Mouse (Mus musculus): ENCODE measurements around the gene Os9. TPM values are rescaled to one million over a fixed set of nuclear protein-coding genes. Genes with fewer than 3 reads are reported as not detected.
"Not testable (repeated sequence)": the region's sequence is repeated elsewhere in the genome, so short reads cannot be mapped to it uniquely, and the experiment has no call there.

The Os9 gene
- total RNA-seq, 2 experiments from 2014 or later = 111 to 116 TPM

GRCm38 (mm10) chr10:127152556-127152955, 31.6 kb upstream of the Os9 start:
- DNase-seq (ENCODE audit: low spot score in 2 of 2); intact Hi-C loops (cut with DNase I): not testable (repeated sequence)

GRCm38 (mm10) chr10:127151233-127151632, 30.3 kb upstream of the Os9 start:
- intact Hi-C loops (cut with DNase I) = not testable (repeated sequence)

GRCm38 (mm10) chr10:127150471-127150872, 29.5 kb upstream of the Os9 start:
- intact Hi-C loops (cut with DNase I) = no loop called here
- no peak for DNase-seq (ENCODE audit: low spot score in 2 of 2)

More at GRCm38 (mm10) chr10:127151233-127151632, 30.3 kb upstream of the Os9 start:
- not testable (repeated sequence) for DNase-seq (ENCODE audit: low spot score in 2 of 2)

GRCm38 (mm10) chr10:127147135-127147534, 26.2 kb upstream of the Os9 start:
- intact Hi-C loops (cut with DNase I) = no loop called here
- no peak for DNase-seq (ENCODE audit: low spot score in 2 of 2)

GRCm38 (mm10) chr10:127145303-127145702, 24.4 kb upstream of the Os9 start:
- DNase-seq (ENCODE audit: low spot score in 2 of 2) = no peak
- intact Hi-C loops (cut with DNase I) = no loop called here

- no peak for DNase-seq (ENCODE audit: low spot score in 2 of 2)
- intact Hi-C loops (cut with DNase I) = no loop called here
These were observed 23.6 kb upstream of the Os9 start for GRCm38 (mm10) chr10:127144536-127144935.

- intact Hi-C loops (cut with DNase I) = no loop called here
- DNase-seq (ENCODE audit: low spot score in 2 of 2) = no peak
These were observed 22.3 kb upstream of the Os9 start for GRCm38 (mm10) chr10:127143228-127143627.

GRCm38 (mm10) chr10:127141500-127141899, 20.6 kb upstream of the Os9 start:
- DNase-seq (ENCODE audit: low spot score in 2 of 2) = no peak

GRCm38 (mm10) chr10:127140971-127141370, 20.0 kb upstream of the Os9 start:
- DNase-seq (ENCODE audit: low spot score in 2 of 2) = no peak
- intact Hi-C loops (cut with DNase I) = no loop called here

More at GRCm38 (mm10) chr10:127141500-127141899, 20.6 kb upstream of the Os9 start:
- intact Hi-C loops (cut with DNase I) = no loop called here

- intact Hi-C loops (cut with DNase I) = no loop called here
These were observed 17.6 kb upstream of the Os9 start for GRCm38 (mm10) chr10:127138328-127139141.

GRCm38 (mm10) chr10:127137896-127138295, 17.0 kb upstream of the Os9 start:
- DNase-seq (ENCODE audit: low spot score in 2 of 2) = no peak
- intact Hi-C loops (cut with DNase I) = no loop called here

More at GRCm38 (mm10) chr10:127138328-127139141, 17.6 kb upstream of the Os9 start:
- no peak for DNase-seq (ENCODE audit: low spot score in 2 of 2)

GRCm38 (mm10) chr10:127136510-127136909, 15.6 kb upstream of the Os9 start:
- intact Hi-C loops (cut with DNase I) = no loop called here
- no peak for DNase-seq (ENCODE audit: low spot score in 2 of 2)

- DNase-seq (ENCODE audit: low spot score in 2 of 2) = no peak
- intact Hi-C loops (cut with DNase I) = no loop called here
These were observed 14.3 kb upstream of the Os9 start for GRCm38 (mm10) chr10:127135118-127135836.

GRCm38 (mm10) chr10:127134394-127135035, 13.6 kb upstream of the Os9 start:
- DNase-seq (ENCODE audit: low spot score in 2 of 2) = not testable (repeated sequence)

GRCm38 (mm10) chr10:127132469-127132868, 11.5 kb upstream of the Os9 start:
- DNase-seq (ENCODE audit: low spot score in 2 of 2) = no peak
- intact Hi-C loops (cut with DNase I) = no loop called here

More at GRCm38 (mm10) chr10:127134394-127135035, 13.6 kb upstream of the Os9 start:
- intact Hi-C loops (cut with DNase I) = not testable (repeated sequence)

- intact Hi-C loops (cut with DNase I) = no loop called here
These were observed 8.5 kb upstream of the Os9 start for GRCm38 (mm10) chr10:127129431-127129830.

GRCm38 (mm10) chr10:127127711-127128279, 6.9 kb upstream of the Os9 start:
- intact Hi-C loops (cut with DNase I) = no loop called here
- DNase-seq (ENCODE audit: low spot score in 2 of 2) = no peak

More at GRCm38 (mm10) chr10:127129431-127129830, 8.5 kb upstream of the Os9 start:
- no peak for DNase-seq (ENCODE audit: low spot score in 2 of 2)

- DNase-seq (ENCODE audit: low spot score in 2 of 2) = no peak
- intact Hi-C loops (cut with DNase I) = no loop called here
These were observed 5.6 kb upstream of the Os9 start for GRCm38 (mm10) chr10:127126579-127126978.

GRCm38 (mm10) chr10:127125210-127126001, 4.5 kb upstream of the Os9 start:
- intact Hi-C loops (cut with DNase I) = no loop called here
- DNase-seq (ENCODE audit: low spot score in 2 of 2) = peak; percentile 49 to 66

Data from left cerebral cortex, postnatal 14 days (tissue).